Mouse (Mus musculus) MEL (cell line): Measurements from ENCODE around the gene Olfr643. TPM values are rescaled to one million over a fixed set of nuclear protein-coding genes. Genes with fewer than 3 reads are reported as not detected.

Experiments
- DNase-seq: peaks from one replicate; pipeline ENCODE4 v3.0.0; 2011; ENCODE audit warnings: low read depth, low spot score
- H3K27ac ChIP-seq: 2 replicates; pipeline ENCODE4 v1.5.1; 2012; ENCODE audit warnings: low read depth, mild to moderate bottlenecking, control low read depth, low read length, moderate library complexity; ENCODE audit not compliant: control insufficient read depth
- H3K27me3 ChIP-seq, 2 experiments: fragments of 150-350 bp in 1 of 2; sonication (generic) in 1 of 2; 2 replicates each; pipeline ENCODE4 v1.6.1; 2012; ENCODE audit warnings: low read length in 2 of 2, mild to moderate bottlenecking in 2 of 2, improper control_type of control experiment in 1 of 2, moderate library complexity in 1 of 2; ENCODE audit not compliant: insufficient read depth in 2 of 2, control insufficient read depth in 1 of 2
- H3K36me3 ChIP-seq, 2 experiments: 2 replicates each; pipeline ENCODE4 v1.6.1; 2012 to 2014; ENCODE audit warnings: low read length in 2 of 2, improper control_type of control experiment in 1 of 2, inconsistent platforms in 1 of 2, mild to moderate bottlenecking in 1 of 2; ENCODE audit not compliant: insufficient read depth in 2 of 2, control insufficient read depth in 1 of 2
- H3K4me1 ChIP-seq, 2 experiments: fragments of 150-350 bp in 1 of 2; sonication (generic) in 1 of 2; 2 replicates each; pipeline ENCODE4 v1.6.1; 2012; ENCODE audit warnings: low read length in 2 of 2, improper control_type of control experiment in 1 of 2, mild to moderate bottlenecking in 1 of 2; ENCODE audit not compliant: insufficient read depth in 2 of 2, control insufficient read depth in 1 of 2
- H3K4me3 ChIP-seq, 2 experiments: fragments of 150-350 bp in 1 of 2; sonication (generic) in 1 of 2; 2 replicates each; pipeline ENCODE4 v1.5.1; 2012; ENCODE audit warnings: low read depth in 2 of 2, low read length in 2 of 2, mild to moderate bottlenecking in 2 of 2, moderate library complexity in 2 of 2, control low read depth in 1 of 2, improper control_type of control experiment in 1 of 2; ENCODE audit not compliant: control insufficient read depth in 1 of 2, insufficient read depth in 1 of 2
- H3K79me2 ChIP-seq: 2 replicates; pipeline ENCODE4 v1.6.1; 2012; ENCODE audit warnings: mild to moderate bottlenecking, low read length, moderate library complexity; ENCODE audit not compliant: control insufficient read depth, poor library complexity, insufficient read depth
- H3K9ac ChIP-seq: 2 replicates; pipeline ENCODE4 v1.6.1; 2012; ENCODE audit warnings: low read depth, mild to moderate bottlenecking, control low read depth, low read length, moderate library complexity; ENCODE audit not compliant: control insufficient read depth, poor library complexity, severe bottlenecking
- H3K9me3 ChIP-seq: fragments of 150-350 bp; sonication (generic); replicated peaks from 2 replicates; pipeline ENCODE4 v1.6.1; 2012; ENCODE audit warnings: mild to moderate bottlenecking, low read length, improper control_type of control experiment, moderate library complexity; ENCODE audit not compliant: insufficient read depth
- CHD1 ChIP-seq: IDR thresholded peaks from 2 replicates; pipeline ENCODE4 v1.6.1; 2012; ENCODE audit warnings: low read depth, mild to moderate bottlenecking, inconsistent platforms, low read length, improper control_type of control experiment
- CHD2 ChIP-seq: IDR thresholded peaks from 2 replicates; pipeline ENCODE4 v1.6.1; 2011; ENCODE audit warnings: low read length, improper control_type of control experiment
- E2F4 ChIP-seq: IDR thresholded peaks from 2 replicates; pipeline ENCODE4 v1.6.1; 2011; ENCODE audit warnings: low read depth, low read length, improper control_type of control experiment, borderline replicate concordance
- ETS1 ChIP-seq: IDR thresholded peaks from 2 replicates; pipeline ENCODE4 v1.6.1; 2012; ENCODE audit warnings: low read depth, mild to moderate bottlenecking, inconsistent platforms, low read length, improper control_type of control experiment, moderate library complexity
- GABPA ChIP-seq: IDR thresholded peaks from 2 replicates; pipeline ENCODE4 v1.6.1; 2012; ENCODE audit warnings: low read depth, mild to moderate bottlenecking, inconsistent platforms, low read length, improper control_type of control experiment, moderate library complexity
- JUND ChIP-seq: IDR thresholded peaks from 2 replicates; pipeline ENCODE4 v1.6.1; 2011; ENCODE audit warnings: low read depth, mild to moderate bottlenecking, improper control_type of control experiment, low read length
- KAT2A ChIP-seq: conservative IDR thresholded peaks from 2 replicates; pipeline ENCODE4 v1.6.1; 2012; ENCODE audit warnings: low read depth, low read length, improper control_type of control experiment, inconsistent platforms
- MAZ ChIP-seq: IDR thresholded peaks from 2 replicates; pipeline ENCODE4 v1.6.1; 2012; ENCODE audit warnings: low read depth, mild to moderate bottlenecking, inconsistent platforms, low read length, improper control_type of control experiment
- MXI1 ChIP-seq: IDR thresholded peaks from 2 replicates; pipeline ENCODE4 v1.6.1; 2011; ENCODE audit warnings: mild to moderate bottlenecking, low read depth, low read length, improper control_type of control experiment
- MYB ChIP-seq: IDR thresholded peaks from 2 replicates; pipeline ENCODE4 v1.6.1; 2011; ENCODE audit warnings: mild to moderate bottlenecking, low read depth, low read length, improper control_type of control experiment
- NELFE ChIP-seq: IDR thresholded peaks from 2 replicates; pipeline ENCODE4 v1.6.1; 2011; ENCODE audit warnings: low read depth, low read length, improper control_type of control experiment
- NRF1 ChIP-seq: IDR thresholded peaks from 2 replicates; pipeline ENCODE4 v1.6.1; 2014; ENCODE audit warnings: low read depth, mild to moderate bottlenecking, inconsistent platforms, low read length, improper control_type of control experiment, moderate library complexity; ENCODE audit not compliant: poor library complexity, insufficient read depth, severe bottlenecking
- POLR2AphosphoS2 ChIP-seq: IDR thresholded peaks from 2 replicates; pipeline ENCODE4 v1.6.1; 2011; ENCODE audit warnings: low read length, improper control_type of control experiment
- POLR2AphosphoS5 ChIP-seq: IDR thresholded peaks from 2 replicates; pipeline ENCODE4 v1.6.1; 2012; ENCODE audit warnings: low read depth, borderline replicate concordance, mild to moderate bottlenecking, inconsistent platforms, low read length, moderate library complexity, mixed read lengths
- RCOR1 ChIP-seq: IDR thresholded peaks from 2 replicates; pipeline ENCODE4 v1.6.1; 2012; ENCODE audit warnings: low read depth, mild to moderate bottlenecking, inconsistent platforms, low read length, improper control_type of control experiment
- SIN3A ChIP-seq: IDR thresholded peaks from 2 replicates; pipeline ENCODE4 v1.6.1; 2012; ENCODE audit warnings: low read length, improper control_type of control experiment, inconsistent platforms
- SMC3 ChIP-seq: IDR thresholded peaks from 2 replicates; pipeline ENCODE4 v1.6.1; 2011; ENCODE audit warnings: low read depth, low read length, improper control_type of control experiment
- TBP ChIP-seq: IDR thresholded peaks from 2 replicates; pipeline ENCODE4 v1.8.0; 2011; ENCODE audit warnings: low read depth, low read length, improper control_type of control experiment
- TCF12 ChIP-seq: IDR thresholded peaks from 2 replicates; pipeline ENCODE4 v1.6.1; 2014; ENCODE audit warnings: low read depth, mild to moderate bottlenecking, inconsistent platforms, low read length, improper control_type of control experiment, moderate library complexity
- UBTF ChIP-seq: IDR thresholded peaks from 2 replicates; pipeline ENCODE4 v1.6.1; 2012; ENCODE audit warnings: low read depth, mild to moderate bottlenecking, inconsistent platforms, low read length, improper control_type of control experiment, moderate library complexity, borderline replicate concordance; ENCODE audit not compliant: insufficient read depth
- USF2 ChIP-seq, 2 experiments: IDR thresholded peaks; 2 replicates each; pipeline ENCODE4 v1.6.1; 2011 to 2012; ENCODE audit warnings: improper control_type of control experiment in 2 of 2, low read length in 2 of 2, borderline replicate concordance in 1 of 2, inconsistent platforms in 1 of 2, low read depth in 1 of 2, mild to moderate bottlenecking in 1 of 2; ENCODE audit not compliant: insufficient read depth in 1 of 2
- ZC3H11A ChIP-seq: IDR thresholded peaks from 2 replicates; pipeline ENCODE4 v1.6.1; 2012; ENCODE audit warnings: low read depth, mild to moderate bottlenecking, inconsistent platforms, low read length, improper control_type of control experiment
- ZKSCAN1 ChIP-seq: IDR thresholded peaks from 2 replicates; pipeline ENCODE4 v1.6.1; 2012; ENCODE audit warnings: low read depth, mild to moderate bottlenecking, inconsistent platforms, low read length, improper control_type of control experiment, moderate library complexity
- ZNF384 ChIP-seq: IDR thresholded peaks from 2 replicates; pipeline ENCODE4 v1.6.1; 2012; ENCODE audit warnings: low read depth, mild to moderate bottlenecking, inconsistent platforms, low read length, improper control_type of control experiment
- polyA plus RNA-seq, 2 experiments: library from polyadenylated mRNA; stranded (reverse) in 1 of 2; unstranded in 1 of 2; fragments of >175 nt in 1 of 2; fragments of >200 nt in 1 of 2; gene quantifications; 2 replicates each; pipeline versions ENCODE4 v1.2.1 to v1.2.4; 2012; ENCODE audit warnings: low replicate concordance in 2 of 2, low read depth in 1 of 2; ENCODE audit not compliant: insufficient read length in 2 of 2, insufficient read depth in 1 of 2, missing spikeins in 1 of 2
- total RNA-seq: library from RNA; depleted of rRNA; stranded (reverse); fragments of 300-350 nt; gene quantifications from 2 replicates; pipeline ENCODE4 v1.2.3, GENCODE M21; 2012

The Olfr643 gene
- total and polyA plus RNA-seq, 3 experiments = not detected

DNA sequence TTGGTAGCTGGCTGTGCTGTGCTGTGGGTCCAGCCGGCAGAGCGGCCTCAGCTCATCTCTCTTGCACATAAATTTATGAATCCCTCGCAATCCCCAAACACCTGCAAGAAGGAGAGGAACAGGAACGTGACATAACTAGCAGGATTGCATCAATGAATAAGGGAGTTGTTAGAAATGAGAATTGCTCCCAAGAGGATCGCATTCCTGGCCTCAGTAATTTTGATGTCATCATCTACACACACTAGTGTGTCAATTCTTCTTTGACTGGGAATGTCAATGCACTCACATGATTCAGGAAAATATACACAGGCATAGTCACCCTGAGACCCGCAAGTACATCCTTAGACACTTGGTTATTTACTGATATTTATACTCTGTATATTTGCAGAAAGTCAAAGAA lies 111.7 kb downstream of the Olfr643 start, which contains the start of gene Olfr640:
Gene Olfr640, minus strand, starts transcription at position 101 of the 400 bp plus-strand sequence.
- Histone ChIP-seq H3K36me3 (no peaks in the 10 kb centered on the region), H3K4me1 (no peaks in the 10 kb centered on the region), H3K9me3 (no peaks in the 10 kb centered on the region), H3K4me3 (no peak within 1 kb of the TSS), H3K27ac (no peak within 1 kb of the TSS), H3K27me3 (no peaks in the 10 kb centered on the region), H3K79me2 (no peaks in the 10 kb centered on the region), H3K9ac (no peak within 1 kb of the TSS)
- DNase-seq = no peak
- no peak for TF ChIP-seq E2F4
- TF ChIP-seq RCOR1 = no peak
- no peak for TF ChIP-seq CHD1
- TF ChIP-seq SMC3 = no peak
- TF ChIP-seq NELFE = no peak
- TF ChIP-seq ZNF384 = no peak
- no peak for TF ChIP-seq ETS1
- TF ChIP-seq MXI1 = no peak

GRCm38 (mm10) chr7:104021651-104022050 lies 115.6 kb downstream of the Olfr643 start:
- no peak overlapping the region for H3K27ac ChIP-seq
- no peak for TF ChIP-seq MAZ
- TF ChIP-seq MYB = no peak
- TF ChIP-seq ZNF384 = no peak
- no peak for TF ChIP-seq USF2 (IDR thresholded peaks at IDR 0.05; ENCODE audit: borderline replicate concordance in 1 of 2, insufficient read depth in 1 of 2, low read depth in 1 of 2, low read length in 2 of 2)
- TF ChIP-seq TBP = no peak
- no peak for TF ChIP-seq JUND
- no peak for TF ChIP-seq KAT2A
- TF ChIP-seq POLR2AphosphoS5 = no peak
- TF ChIP-seq UBTF = no peak
- no peak for TF ChIP-seq NELFE
- no peak for TF ChIP-seq POLR2AphosphoS2
- no peak for TF ChIP-seq NRF1
- TF ChIP-seq SIN3A = no peak
- no peak for TF ChIP-seq ZKSCAN1
- TF ChIP-seq TCF12 = no peak
- TF ChIP-seq CHD1 = no peak
- TF ChIP-seq ETS1 = no peak
- no peak for TF ChIP-seq GABPA
- no peak for TF ChIP-seq ZC3H11A
- TF ChIP-seq CHD2 = no peak

More at GRCm38 (mm10) chr7:104021651-104022050, 115.6 kb downstream of the Olfr643 start:
- DNase-seq = no peak
- Histone ChIP-seq H3K27me3 (no peaks in the 10 kb centered on the region), H3K4me1 (no peaks in the 10 kb centered on the region), H3K36me3 (no peaks in the 10 kb centered on the region), H3K4me3 (no peak overlapping the region), H3K9ac (no peak overlapping the region), H3K79me2 (no peaks in the 10 kb centered on the region), H3K9me3 (no peaks in the 10 kb centered on the region)
